Mouse (Mus musculus): ENCODE measurements at regions not wholly inside any gene's neighbourhood (a gene's known extent, or its start where the extent isn't known, plus 50 kb on each side); places are given as distances from the start of the nearest gene placed in this dataset.

GRCm38 (mm10) chr12:95563431-95563830 is 128.6 kb upstream of the Flrt2 start:
- ATAC-seq (replicated peaks; ENCODE audit: low FRiP score) (no peak), DNase-seq (ENCODE audit: low spot score) (no peak)
- H3K4me2 ChIP-seq (ENCODE audit: low read depth, low read length, severe bottlenecking): no peak overlapping the region
- H3K27me3 ChIP-seq (ENCODE audit: control insufficient read depth, insufficient read depth, low read length): no peaks in the 10 kb centered on the region
- H3K9me3 ChIP-seq (ENCODE audit: control insufficient read depth, low read length): no peaks in the 10 kb centered on the region; the same call in 1 of the 2 replicates
- no peaks in the 10 kb centered on the region; the same call in 1 of the 2 replicates for H3K4me1 ChIP-seq (replicated peaks; ENCODE audit: control insufficient read depth, insufficient read depth, low read length)
- H3K36me3 ChIP-seq (ENCODE audit: control insufficient read depth, insufficient read depth, low read length): no peaks in the 10 kb centered on the region
- H3K4me3 ChIP-seq (ENCODE audit: low read depth, low read length): no peak overlapping the region
- H3K27ac ChIP-seq (ENCODE audit: low read depth, low read length): no peak overlapping the region
- H3K9ac ChIP-seq (ENCODE audit: low read length): no peak overlapping the region
- WGBS: 58% methylated on average over 4 of the region's 4 CpGs

DNA sequence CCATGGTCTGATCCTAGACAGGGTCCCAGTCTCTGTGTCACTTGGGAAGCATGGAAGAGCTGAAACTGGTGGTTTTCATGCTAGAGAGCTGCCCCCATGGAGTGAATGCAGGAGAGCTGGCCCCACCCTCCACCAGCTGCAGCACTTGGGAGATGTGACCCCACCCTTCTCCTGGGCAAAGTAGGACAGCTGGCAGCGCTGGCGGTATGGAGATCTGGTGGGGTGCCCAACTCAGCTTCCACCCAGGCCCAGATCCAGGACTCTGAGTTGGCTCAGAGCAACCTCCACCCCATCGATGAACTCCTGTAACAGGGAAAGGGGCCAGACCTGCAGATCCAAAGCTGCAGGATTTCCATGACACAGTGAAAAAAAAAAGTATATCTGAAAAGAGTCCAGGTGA is 115.3 kb upstream of the Flrt2 start:
- WGBS: 95% methylated on average over 3 of the region's 3 CpGs
- H3K4me3 ChIP-seq (ENCODE audit: low read depth, low read length): no peak overlapping the region
- no peaks in the 10 kb centered on the region for H3K9me3 ChIP-seq (ENCODE audit: control insufficient read depth, low read length)
- H3K9ac ChIP-seq (ENCODE audit: low read length): no peak overlapping the region
- DNase-seq (ENCODE audit: low spot score) (no peak), ATAC-seq (replicated peaks; ENCODE audit: low FRiP score) (no peak)
- no peak overlapping the region for H3K4me2 ChIP-seq (ENCODE audit: low read depth, low read length, severe bottlenecking)
- no peaks in the 10 kb centered on the region for H3K36me3 ChIP-seq (ENCODE audit: control insufficient read depth, insufficient read depth, low read length)
- no peak overlapping the region for H3K27ac ChIP-seq (ENCODE audit: low read depth, low read length)
- no peaks in the 10 kb centered on the region for H3K4me1 ChIP-seq (replicated peaks; ENCODE audit: control insufficient read depth, insufficient read depth, low read length)
- H3K27me3 ChIP-seq (ENCODE audit: control insufficient read depth, insufficient read depth, low read length): no peaks in the 10 kb centered on the region

DNA sequence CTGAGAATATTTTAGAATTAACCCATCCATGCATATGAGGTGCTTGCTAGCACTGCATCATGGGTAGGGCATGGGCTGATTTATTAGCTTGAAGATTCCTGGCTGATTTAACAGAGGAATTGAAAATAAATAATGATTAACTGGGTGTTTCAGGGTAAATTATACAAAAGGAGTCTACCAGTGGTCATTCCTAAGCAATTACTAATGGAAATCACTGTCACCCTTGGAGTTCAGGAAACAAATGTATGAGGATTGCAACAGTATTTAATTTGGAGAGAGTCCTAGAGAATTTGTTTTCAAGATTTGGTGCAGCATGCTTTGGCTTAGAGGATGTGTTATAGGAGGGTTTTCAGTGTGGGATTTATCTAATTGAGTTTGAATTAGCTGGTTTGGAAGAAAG is 103.0 kb upstream of the Flrt2 start:
- no peak for ATAC-seq (replicated peaks; ENCODE audit: low FRiP score)
- Histone ChIP-seq H3K36me3 (ENCODE audit: control insufficient read depth, insufficient read depth, low read length) (no peaks in the 10 kb centered on the region), H3K4me2 (ENCODE audit: low read depth, low read length, severe bottlenecking) (no peak overlapping the region), H3K4me3 (ENCODE audit: low read depth, low read length) (no peak overlapping the region), H3K9me3 (ENCODE audit: control insufficient read depth, low read length) (no peaks in the 10 kb centered on the region), H3K27ac (ENCODE audit: low read depth, low read length) (no peak overlapping the region), H3K4me1 (replicated peaks; ENCODE audit: control insufficient read depth, insufficient read depth, low read length) (no peaks in the 10 kb centered on the region), H3K9ac (ENCODE audit: low read length) (no peak overlapping the region), H3K27me3 (ENCODE audit: control insufficient read depth, insufficient read depth, low read length) (no peaks in the 10 kb centered on the region)
- DNase-seq (ENCODE audit: low spot score): no peak

DNA sequence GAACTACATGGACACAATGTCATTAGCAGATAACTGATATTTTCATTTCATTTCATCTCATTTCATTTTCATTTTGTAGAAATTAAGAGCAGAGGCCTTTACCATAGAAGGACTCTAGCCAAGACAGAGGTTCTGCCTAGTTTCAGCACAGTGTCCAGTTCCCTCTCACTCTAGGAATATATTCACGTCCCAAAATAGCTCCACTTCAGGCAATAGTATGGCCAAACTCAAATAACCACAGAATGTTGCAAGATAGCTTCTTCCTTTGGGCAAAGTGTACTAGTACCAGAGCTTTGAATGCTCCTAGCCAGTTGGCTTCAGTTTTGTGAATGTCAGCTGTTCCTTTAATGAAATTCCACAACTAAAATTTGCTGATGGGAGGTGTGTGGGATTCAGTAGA is 72.7 kb upstream of the Flrt2 start:
- H3K9me3 ChIP-seq (ENCODE audit: control insufficient read depth, low read length): no peaks in the 10 kb centered on the region
- WGBS: 84% methylated on average over 1 of the region's 1 CpGs
- ATAC-seq (replicated peaks; ENCODE audit: low FRiP score): no peak
- no peak overlapping the region for H3K4me2 ChIP-seq (ENCODE audit: low read depth, low read length, severe bottlenecking)
- DNase-seq (ENCODE audit: low spot score): no peak
- no peaks in the 10 kb centered on the region for H3K4me1 ChIP-seq (replicated peaks; ENCODE audit: control insufficient read depth, insufficient read depth, low read length)
- H3K27ac ChIP-seq (ENCODE audit: low read depth, low read length): no peak overlapping the region
- H3K36me3 ChIP-seq (ENCODE audit: control insufficient read depth, insufficient read depth, low read length): no peaks in the 10 kb centered on the region
- no peak overlapping the region for H3K9ac ChIP-seq (ENCODE audit: low read length)
- no peaks in the 10 kb centered on the region for H3K27me3 ChIP-seq (ENCODE audit: control insufficient read depth, insufficient read depth, low read length)
- H3K4me3 ChIP-seq (ENCODE audit: low read depth, low read length): no peak overlapping the region

DNA sequence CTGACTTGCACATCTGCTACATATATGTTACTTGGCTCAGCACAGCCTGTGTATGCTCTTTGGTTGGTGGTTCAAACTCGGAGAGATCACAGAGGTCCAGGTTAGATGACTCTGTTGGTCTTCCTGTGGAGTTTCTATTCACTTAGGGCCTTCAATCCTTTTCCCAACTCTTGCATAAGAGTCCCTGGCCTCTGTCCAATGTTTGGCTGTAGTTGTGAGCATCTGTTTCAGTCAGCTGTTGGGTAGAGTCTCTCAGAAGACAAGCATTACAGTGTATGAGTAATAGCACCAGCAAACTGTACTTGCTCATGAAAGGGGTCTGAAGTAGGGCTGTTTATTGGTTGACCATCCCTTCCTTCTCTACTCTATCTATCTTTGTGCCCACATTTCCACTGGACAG is 61.0 kb upstream of the Flrt2 start:
- no peak overlapping the region for H3K4me2 ChIP-seq (ENCODE audit: low read depth, low read length, severe bottlenecking)
- H3K27me3 ChIP-seq (ENCODE audit: control insufficient read depth, insufficient read depth, low read length): no peaks in the 10 kb centered on the region
- no peaks in the 10 kb centered on the region for H3K9me3 ChIP-seq (ENCODE audit: control insufficient read depth, low read length)
- H3K4me3 ChIP-seq (ENCODE audit: low read depth, low read length): no peak overlapping the region
- no peak for DNase-seq (ENCODE audit: low spot score)
- H3K36me3 ChIP-seq (ENCODE audit: control insufficient read depth, insufficient read depth, low read length): no peaks in the 10 kb centered on the region
- 75% methylated on average over 1 of the region's 1 CpGs for WGBS
- no peak overlapping the region for H3K27ac ChIP-seq (ENCODE audit: low read depth, low read length)
- ATAC-seq (replicated peaks; ENCODE audit: low FRiP score): no peak
- no peaks in the 10 kb centered on the region for H3K4me1 ChIP-seq (replicated peaks; ENCODE audit: control insufficient read depth, insufficient read depth, low read length)
- no peak overlapping the region for H3K9ac ChIP-seq (ENCODE audit: low read length)

DNA sequence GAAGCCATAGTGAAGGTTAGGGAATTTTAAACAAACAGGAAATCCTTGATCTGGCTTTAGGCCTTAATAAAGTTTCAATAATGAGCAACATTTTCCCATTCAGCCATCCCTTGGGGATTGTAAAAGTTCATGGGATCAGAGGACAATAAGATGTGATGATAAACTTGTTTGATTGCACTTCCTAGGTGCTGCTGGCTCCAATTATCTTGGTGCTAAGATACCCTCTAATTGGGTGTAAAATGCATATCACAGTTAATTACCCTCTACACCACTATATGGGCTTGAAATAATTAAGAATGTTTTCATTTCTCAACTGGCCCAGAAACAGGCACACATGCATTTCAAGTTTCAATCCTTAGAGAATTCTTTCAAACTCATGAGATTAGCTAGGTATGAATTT is 55.4 kb upstream of the Flrt2 start:
- ATAC-seq (replicated peaks; ENCODE audit: low FRiP score) (no peak; the same call in 1 of the 2 replicates), DNase-seq (ENCODE audit: low spot score) (no peak)
- Histone ChIP-seq H3K9ac (ENCODE audit: low read length) (no peak overlapping the region), H3K27me3 (ENCODE audit: control insufficient read depth, insufficient read depth, low read length) (no peaks in the 10 kb centered on the region), H3K9me3 (ENCODE audit: control insufficient read depth, low read length) (no peaks in the 10 kb centered on the region), H3K4me1 (replicated peaks; ENCODE audit: control insufficient read depth, insufficient read depth, low read length) (no peaks in the 10 kb centered on the region), H3K36me3 (ENCODE audit: control insufficient read depth, insufficient read depth, low read length) (no peaks in the 10 kb centered on the region), H3K4me2 (ENCODE audit: low read depth, low read length, severe bottlenecking) (no peak overlapping the region), H3K27ac (ENCODE audit: low read depth, low read length) (no peak overlapping the region), H3K4me3 (ENCODE audit: low read depth, low read length) (no peak overlapping the region)

DNA sequence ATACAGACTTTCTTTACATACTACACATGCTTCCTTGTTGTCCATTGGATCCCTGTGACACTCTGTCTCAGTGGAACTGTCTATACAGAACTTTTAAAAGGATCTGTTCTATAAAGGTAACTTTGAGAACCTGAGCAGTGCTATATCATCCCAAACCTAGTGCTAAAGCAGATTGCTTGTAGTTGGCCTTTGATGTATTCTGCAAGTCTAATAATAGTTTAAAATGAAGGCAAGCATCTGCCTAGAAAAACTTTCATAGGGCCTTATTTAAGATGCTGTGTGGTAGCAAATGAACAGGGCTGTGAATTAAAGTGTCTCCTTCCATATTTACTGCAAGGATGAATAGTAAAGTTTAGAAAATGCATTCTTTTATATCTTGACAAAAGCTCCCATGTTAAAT is 52.1 kb upstream of the Flrt2 start:
- no peaks in the 10 kb centered on the region for H3K27me3 ChIP-seq (ENCODE audit: control insufficient read depth, insufficient read depth, low read length)
- ATAC-seq (replicated peaks; ENCODE audit: low FRiP score): no peak
- H3K27ac ChIP-seq (ENCODE audit: low read depth, low read length): no peak overlapping the region

DNA sequence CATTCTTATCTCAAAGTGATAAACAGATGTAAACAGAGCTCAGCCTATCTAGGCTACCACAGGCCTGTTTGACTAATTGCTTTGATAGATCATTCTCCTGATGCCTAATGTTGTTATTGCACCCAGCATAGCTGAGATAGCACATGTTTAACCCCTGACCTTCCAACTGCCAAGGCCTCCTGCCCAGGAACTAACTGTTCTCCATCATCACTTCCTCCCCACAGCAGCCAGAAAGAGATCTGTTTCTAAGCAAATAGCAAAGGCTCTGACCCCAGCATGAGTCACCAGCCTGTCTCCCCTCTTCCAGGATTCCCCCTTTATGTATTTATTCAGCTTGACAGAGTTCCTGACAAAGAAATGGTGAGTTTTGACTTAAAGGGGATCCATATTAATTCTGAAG is 50.4 kb upstream of the Flrt2 start:
- DNase-seq (ENCODE audit: low spot score) (no peak), ATAC-seq (replicated peaks; ENCODE audit: low FRiP score) (no peak)
- Histone ChIP-seq H3K36me3 (ENCODE audit: control insufficient read depth, insufficient read depth, low read length) (no peaks in the 10 kb centered on the region), H3K27me3 (ENCODE audit: control insufficient read depth, insufficient read depth, low read length) (no peaks in the 10 kb centered on the region), H3K4me2 (ENCODE audit: low read depth, low read length, severe bottlenecking) (no peak overlapping the region), H3K4me1 (replicated peaks; ENCODE audit: control insufficient read depth, insufficient read depth, low read length) (no peaks in the 10 kb centered on the region), H3K4me3 (ENCODE audit: low read depth, low read length) (no peak overlapping the region), H3K9me3 (ENCODE audit: control insufficient read depth, low read length) (no peaks in the 10 kb centered on the region), H3K27ac (ENCODE audit: low read depth, low read length) (no peak overlapping the region), H3K9ac (ENCODE audit: low read length) (no peak overlapping the region)

More for the DNA sequence above, 52.1 kb upstream of the Flrt2 start:
- Histone ChIP-seq H3K36me3 (ENCODE audit: control insufficient read depth, insufficient read depth, low read length) (no peaks in the 10 kb centered on the region), H3K9ac (ENCODE audit: low read length) (no peak overlapping the region), H3K4me1 (replicated peaks; ENCODE audit: control insufficient read depth, insufficient read depth, low read length) (no peaks in the 10 kb centered on the region), H3K4me2 (ENCODE audit: low read depth, low read length, severe bottlenecking) (no peak overlapping the region), H3K9me3 (ENCODE audit: control insufficient read depth, low read length) (no peaks in the 10 kb centered on the region), H3K4me3 (ENCODE audit: low read depth, low read length) (no peak overlapping the region)
- no peak for DNase-seq (ENCODE audit: low spot score)
